In genomic region chr9:100382492-100382891, GRCm38 (mm10) we compare ENCODE assay signal across 9 mouse cellular contexts.
DNase-seq lines count a peak whose midpoint lies in the region; ATAC-seq and TF ChIP-seq lines count a peak whose summit lies in the region.
"Had no signal": no experiment of that assay in that cellular context is flagged by ENCODE, and none has a peak within 500 bp of the region (broad histone marks: within the 10 kb centered on the region; RNA-seq: fewer than 3 reads in every experiment).

No protein-coding gene starts in this region.

- no peaks in the 10 kb centered on the region for H3K36me3 ChIP-seq in forebrain, embryonic 14.5 days (ENCODE audit: control insufficient read depth, insufficient read depth, low read length)
- H3K36me3 ChIP-seq in forebrain, embryonic 13.5 days (ENCODE audit: poor library complexity, severe bottlenecking): no peaks in the 10 kb centered on the region
- no peaks in the 10 kb centered on the region for H3K36me3 ChIP-seq in ES-E14 (ENCODE audit: control insufficient read depth, insufficient read depth, low read length, poor library complexity, severe bottlenecking)
- no peaks in the 10 kb centered on the region for H3K36me3 ChIP-seq in splenic B cell, adult 2 months (ENCODE audit: control insufficient read depth, insufficient read depth, low read length, poor library complexity, severe bottlenecking)
- H3K36me3 ChIP-seq: liver, embryonic 15.5 days had no signal

- ATAC-seq in forebrain, embryonic 14.5 days: no peak
- no peak for ATAC-seq in forebrain, embryonic 13.5 days

- in situ Hi-C loops in ES-E14 (cut with MboI; ENCODE audit: low sequenced_read_pairs in 2 of 2, unreplicated experiment in 2 of 2): loop anchor here in 1 of 2 experiments (25.0 kb wide), 2 partner anchors 545 to 620 kb away; no protein-coding TSS in a partner anchor

- 62% methylated on average over 5 of the region's 5 CpGs for WGBS in forebrain, embryonic 14.5 days
- WGBS in forebrain, embryonic 13.5 days: 49% methylated on average over 5 of the region's 5 CpGs

- H3K9ac ChIP-seq in forebrain, embryonic 14.5 days (ENCODE audit: low read length): no peak overlapping the region
- H3K9ac ChIP-seq in forebrain, embryonic 13.5 days: no peak overlapping the region
- H3K9ac ChIP-seq in ES-E14 (ENCODE audit: insufficient read depth, low read depth, low read length, poor library complexity, severe bottlenecking): no peak overlapping the region
- H3K9ac ChIP-seq: liver, embryonic 15.5 days had no signal

- H3K9me3 ChIP-seq in forebrain, embryonic 14.5 days (replicated peaks; ENCODE audit: control insufficient read depth, low read length): no peaks in the 10 kb centered on the region
- H3K9me3 ChIP-seq in forebrain, embryonic 13.5 days (replicated peaks): no peaks in the 10 kb centered on the region
- H3K9me3 ChIP-seq in ES-E14 (ENCODE audit: control insufficient read depth, insufficient read depth, low read depth, low read length): no peaks in the 10 kb centered on the region
- H3K9me3 ChIP-seq: liver, embryonic 15.5 days had no signal

- TF ChIP-seq CTCF in gastrocnemius, adult 2 months (IDR thresholded peaks at IDR 0.05): peak; percentile 73

- no peaks in the 10 kb centered on the region for H3K27me3 ChIP-seq in forebrain, embryonic 14.5 days (replicated peaks; ENCODE audit: control insufficient read depth, insufficient read depth, low read length)
- H3K27me3 ChIP-seq in forebrain, embryonic 13.5 days: peaks cover 8% of the 10 kb centered on the region; the same call in 1 of the 2 replicates
- H3K27me3 ChIP-seq in splenic B cell, adult 2 months (ENCODE audit: control insufficient read depth, insufficient read depth, low read length, poor library complexity, severe bottlenecking): no peaks in the 10 kb centered on the region
- H3K27me3 ChIP-seq: liver, embryonic 15.5 days had no signal

- intact Hi-C loops in gastrocnemius, adult 2 months (cut with DNase I): loop anchor here (2.0 kb wide), 1 partner anchor 536 kb away; no protein-coding TSS in a partner anchor

- no peaks in the 10 kb centered on the region for H3K4me1 ChIP-seq in forebrain, embryonic 14.5 days (ENCODE audit: control insufficient read depth, insufficient read depth, low read length)
- no peaks in the 10 kb centered on the region for H3K4me1 ChIP-seq in forebrain, embryonic 13.5 days
- H3K4me1 ChIP-seq in ES-E14 (ENCODE audit: control insufficient read depth in 2 of 2, insufficient read depth in 2 of 2, low read length in 2 of 2, poor library complexity in 1 of 2): peaks cover 0 to 7% of the 10 kb centered on the region in 2 experiments; a peak in 1 of 4 replicates
- H3K4me1 ChIP-seq: liver, embryonic 15.5 days had no signal

- H3K4me3 ChIP-seq in forebrain, embryonic 14.5 days (ENCODE audit: low read depth, low read length): no peak overlapping the region
- no peak overlapping the region for H3K4me3 ChIP-seq in forebrain, embryonic 13.5 days
- no peak overlapping the region for H3K4me3 ChIP-seq in ES-E14 (ENCODE audit: insufficient read depth in 1 of 2, low read depth in 1 of 2, low read length in 2 of 2, poor library complexity in 1 of 2, severe bottlenecking in 1 of 2)
- no peak overlapping the region for H3K4me3 ChIP-seq in gastrocnemius, adult 2 months
- H3K4me3 ChIP-seq: liver, embryonic 15.5 days had no signal

- no peak overlapping the region for H3K27ac ChIP-seq in forebrain, embryonic 14.5 days (ENCODE audit: low read depth, low read length)
- no peak overlapping the region for H3K27ac ChIP-seq in forebrain, embryonic 13.5 days
- H3K27ac ChIP-seq in ES-E14 (ENCODE audit: insufficient read depth, low read depth, low read length, poor library complexity, severe bottlenecking): no peak overlapping the region
- no peak overlapping the region for H3K27ac ChIP-seq in gastrocnemius, adult 2 months
- H3K27ac ChIP-seq: liver, embryonic 15.5 days had no signal

- H3K4me2 ChIP-seq in forebrain, embryonic 14.5 days (ENCODE audit: low read length): no peak overlapping the region
- no peak overlapping the region for H3K4me2 ChIP-seq in forebrain, embryonic 13.5 days
- H3K4me2 ChIP-seq: liver, embryonic 15.5 days had no signal

- peak; percentile 73 for DNase-seq in forebrain, embryonic 14.5 days (ENCODE audit: low spot score)
- peak; percentile 76 for DNase-seq in ES-E14 (ENCODE audit: low read depth, low spot score)
- DNase-seq in cerebellum, adult 11-12 months: peak; percentile 5
- peak; percentile 79 for DNase-seq in gastrocnemius, adult 2 months
- peak; percentile 8 to 69 for DNase-seq in layer of hippocampus, adult 8-10 months (ENCODE audit: low spot score in 2 of 2)
- peak; percentile 61 for DNase-seq in lung, postnatal 25 days (ENCODE audit: low spot score)
- peak; percentile 26 for DNase-seq in splenic B cell, adult 2 months (ENCODE audit: low read depth, low spot score)

TF ChIP-seq in ES-E14, 5 proteins besides CTCF, POLR2A, EP300 and RAD21:
- no peak for TF ChIP-seq CHD2 (IDR thresholded peaks at IDR 0.05; ENCODE audit: low read depth, low read length)
- TF ChIP-seq ZC3H11A (IDR thresholded peaks at IDR 0.05; ENCODE audit: borderline replicate concordance, low read depth, low read length): peak; percentile 17; the same call in 1 of the 2 replicates
- TF ChIP-seq ZNF384 (IDR thresholded peaks at IDR 0.05; ENCODE audit: low read depth, low read length): peak; percentile 91
- TF ChIP-seq MAFK (IDR thresholded peaks at IDR 0.05; ENCODE audit: insufficient read depth, low read depth, low read length): no peak

Comparison
In these comparisons a context has a peak if more than half of its experiments do, and no peak if none do; other contexts are left out.
1. DNase-seq: peak in every context shown above with its lines; median percentile 79 in gastrocnemius, adult 2 months; 76 in ES-E14; 73 in forebrain, embryonic 14.5 days; 61 in lung, postnatal 25 days; 38 in layer of hippocampus, adult 8-10 months; 26 in splenic B cell, adult 2 months; 5 in cerebellum, adult 11-12 months.